Mouse (Mus musculus) inflammation-experienced regulatory T-cells, adult 16 weeks (primary cell): ENCODE results near the gene Grik4. TPM values are rescaled to one million over a fixed set of nuclear protein-coding genes. Genes with fewer than 3 reads are reported as not detected.

Experiments
- polyA plus RNA-seq: library from polyadenylated mRNA; unstranded; fragments of 100-300 nt; shearing (Covaris generic); gene quantifications from one replicate; pipeline ENCODE4 v1.2.1, GENCODE M21; 2017

Grik4 gene
- not detected for polyA plus RNA-seq

DNA sequence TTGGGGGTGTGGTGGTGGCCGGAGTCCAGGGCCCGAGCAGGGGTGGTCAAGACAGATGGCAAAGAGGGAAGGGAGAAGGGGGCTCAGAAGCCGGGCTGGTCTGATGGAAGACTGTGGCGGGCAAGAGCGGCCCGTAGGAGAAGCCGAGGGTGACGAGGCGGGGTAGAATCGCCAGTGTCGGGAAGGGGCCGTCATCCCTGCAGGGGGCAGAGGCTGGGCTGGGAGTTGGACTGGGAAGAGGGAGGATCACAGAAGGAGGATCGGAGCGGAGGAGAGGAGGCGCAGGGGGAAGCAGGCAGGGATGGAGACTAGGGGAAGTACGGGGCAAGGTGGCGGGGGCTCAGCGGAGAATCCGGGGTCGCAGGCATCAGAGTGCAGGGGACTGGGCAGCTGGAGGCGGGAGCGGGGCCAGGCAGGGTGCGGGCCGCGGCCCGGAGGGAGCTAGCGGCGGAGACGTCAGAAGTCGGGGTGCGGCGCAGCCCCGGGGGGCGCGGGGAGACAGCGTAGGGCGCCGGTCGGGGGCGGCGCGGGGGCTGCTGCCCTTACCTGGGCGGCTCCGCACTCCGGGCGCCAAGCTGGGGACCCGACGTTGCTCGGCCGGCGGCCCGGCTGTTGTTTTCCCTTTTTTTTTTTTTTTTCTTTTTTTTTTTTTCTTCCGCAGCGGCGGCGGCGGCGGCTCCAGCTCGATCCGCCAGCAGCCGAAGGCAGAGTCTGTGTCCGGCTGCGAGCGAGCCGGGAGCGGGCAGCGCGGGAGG is at the start of gene Grik4:
Gene Grik4 (minus strand): TSS at position 713 of the 755 bp plus-strand sequence.

DNA sequence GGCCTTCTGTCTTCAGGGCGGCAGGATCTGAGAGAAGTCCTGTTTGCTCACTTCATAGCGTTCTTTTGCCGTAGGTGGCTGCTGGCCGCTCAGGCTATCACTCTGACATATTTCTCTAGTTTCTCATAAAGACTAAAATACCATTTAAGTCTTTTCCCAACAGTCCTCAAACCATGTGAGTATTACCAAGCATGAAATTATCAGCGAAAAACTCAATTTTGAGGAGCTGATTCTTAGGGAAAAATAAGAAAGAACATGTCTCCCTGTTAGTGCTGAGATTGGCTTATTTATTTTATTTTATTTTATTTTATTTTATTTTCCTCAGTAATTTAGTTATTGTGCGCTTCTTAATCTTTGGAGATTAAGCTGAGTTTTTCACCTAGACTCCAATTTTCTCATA is 436.6 kb downstream of the Grik4 start, which contains the start of gene Tbcel:
Gene Tbcel (minus strand): TSS at position 101 of the 400 bp plus-strand sequence.

Other genes starting within 250 kb of the Grik4 start
- gene Arhgef12, start 162.7 kb upstream of the Grik4 start, polyA plus RNA-seq = 6.7 TPM
- gene Tmem136, start 172.1 kb upstream of the Grik4 start, polyA plus RNA-seq = 14.8 TPM